In genomic region chr19:18841789-18842562, GRCm38 (mm10) we compare ENCODE assay signal across 21 mouse cellular contexts.
DNase-seq lines count a peak whose midpoint lies in the region; ATAC-seq and TF ChIP-seq lines count a peak whose summit lies in the region.
"Had no signal": no experiment of that assay in that cellular context is flagged by ENCODE, and none has a peak within 500 bp of the region (broad histone marks: within the 10 kb centered on the region; RNA-seq: fewer than 3 reads in every experiment).

No protein-coding gene starts in this region.

- TF ChIP-seq CTCF in lung, embryonic 14.5 days (IDR thresholded peaks at IDR 0.05; ENCODE audit: low read depth), result no peak
- no peak for TF ChIP-seq CTCF in stomach, postnatal 0 days (IDR thresholded peaks at IDR 0.05; ENCODE audit: low read depth)

- no peaks in the 10 kb centered on the region for H3K27me3 ChIP-seq in forebrain, embryonic 14.5 days (replicated peaks; ENCODE audit: control insufficient read depth, insufficient read depth, low read length)
- H3K27me3 ChIP-seq in forebrain, embryonic 16.5 days (replicated peaks; ENCODE audit: control insufficient read depth, insufficient read depth, low read length), result no peaks in the 10 kb centered on the region
- H3K27me3 ChIP-seq in lung, embryonic 14.5 days (ENCODE audit: insufficient read depth, low read length), result no peaks in the 10 kb centered on the region
- H3K27me3 ChIP-seq in stomach, embryonic 14.5 days (ENCODE audit: control insufficient read depth, insufficient read depth, low read length), result no peaks in the 10 kb centered on the region
- no peaks in the 10 kb centered on the region for H3K27me3 ChIP-seq in stomach, postnatal 0 days (ENCODE audit: control insufficient read depth, insufficient read depth, low read length)
- H3K27me3 ChIP-seq: intestine, embryonic 15.5 days; limb, embryonic 12.5 days; megakaryocyte, embryonic 14.5 days; midbrain, embryonic 13.5 days had no signal

- no peak overlapping the region for H3K4me3 ChIP-seq in forebrain, embryonic 14.5 days (ENCODE audit: low read depth, low read length)
- H3K4me3 ChIP-seq in forebrain, embryonic 16.5 days (replicated peaks; ENCODE audit: low read length), result no peak overlapping the region
- H3K4me3 ChIP-seq in lung, embryonic 14.5 days (ENCODE audit: low read depth, low read length), result no peak overlapping the region
- no peak overlapping the region for H3K4me3 ChIP-seq in stomach, embryonic 14.5 days (ENCODE audit: low read depth, low read length)
- no peak overlapping the region for H3K4me3 ChIP-seq in stomach, postnatal 0 days (ENCODE audit: low read depth, low read length)
- H3K4me3 ChIP-seq: heart, embryonic 10.5 days; intestine, embryonic 15.5 days; layer of hippocampus, adult 2 months; limb, embryonic 12.5 days; megakaryocyte, embryonic 14.5 days; midbrain, embryonic 13.5 days had no signal

- WGBS in forebrain, embryonic 14.5 days, result 67% methylated on average over 19 of the region's 19 CpGs
- 63% methylated on average over 19 of the region's 19 CpGs for WGBS in forebrain, embryonic 16.5 days
- WGBS in lung, embryonic 14.5 days, result 30% methylated on average over 19 of the region's 19 CpGs
- 55% methylated on average over 19 of the region's 19 CpGs for WGBS in stomach, embryonic 14.5 days
- 57% methylated on average over 19 of the region's 19 CpGs for WGBS in stomach, postnatal 0 days

- peak; percentile 4 for DNase-seq in forebrain, embryonic 14.5 days (ENCODE audit: low spot score)
- DNase-seq in lung, embryonic 14.5 days, result peak; percentile 70
- DNase-seq in lung, postnatal 36 days, result no peak
- no peak for DNase-seq in stomach, postnatal 0 days (ENCODE audit: low spot score)
- DNase-seq in thymus, postnatal 25 days, result no peak
- DNase-seq: adrenal gland, adult 8-10 months; cerebellum, adult 18-20 months; kidney, adult 8-10 months; kidney, postnatal 14 days; liver, postnatal 0 days had no signal

- no peak for TF ChIP-seq EP300 in stomach, postnatal 0 days (optimal IDR thresholded peaks at IDR 0.05)

- no peak overlapping the region for H3K9ac ChIP-seq in forebrain, embryonic 14.5 days (ENCODE audit: low read length)
- H3K9ac ChIP-seq in forebrain, embryonic 16.5 days (replicated peaks; ENCODE audit: low read depth, low read length), result no peak overlapping the region
- H3K9ac ChIP-seq in lung, embryonic 14.5 days, result no peak overlapping the region
- H3K9ac ChIP-seq in stomach, embryonic 14.5 days (replicated peaks; ENCODE audit: low read depth, low read length), result no peak overlapping the region
- no peak overlapping the region for H3K9ac ChIP-seq in stomach, postnatal 0 days (ENCODE audit: low read length)
- H3K9ac ChIP-seq: intestine, embryonic 15.5 days; limb, embryonic 12.5 days; liver, postnatal 0 days; midbrain, embryonic 13.5 days had no signal

- no peak overlapping the region for H3K27ac ChIP-seq in forebrain, embryonic 14.5 days (ENCODE audit: low read depth, low read length)
- no peak overlapping the region for H3K27ac ChIP-seq in forebrain, embryonic 16.5 days (ENCODE audit: low read length)
- no peak overlapping the region for H3K27ac ChIP-seq in lung, embryonic 14.5 days (ENCODE audit: low read depth)
- 0 out of 2 replicates have a peak overlapping the region, but pooled peaks have one; percentile 27 for H3K27ac ChIP-seq in stomach, embryonic 14.5 days (ENCODE audit: low read length)
- H3K27ac ChIP-seq in stomach, postnatal 0 days (replicated peaks), result no peak overlapping the region
- H3K27ac ChIP-seq: heart, embryonic 10.5 days; intestine, embryonic 15.5 days; layer of hippocampus, adult 2 months; limb, embryonic 12.5 days; midbrain, embryonic 13.5 days had no signal

- H3K4me1 ChIP-seq in forebrain, embryonic 14.5 days (ENCODE audit: control insufficient read depth, insufficient read depth, low read length), result no peaks in the 10 kb centered on the region
- peaks cover 4% of the 10 kb centered on the region; the same call in 1 of the 2 replicates for H3K4me1 ChIP-seq in forebrain, embryonic 16.5 days (replicated peaks; ENCODE audit: control insufficient read depth, insufficient read depth, low read length)
- H3K4me1 ChIP-seq in lung, embryonic 14.5 days (ENCODE audit: insufficient read depth), result no peaks in the 10 kb centered on the region
- no peaks in the 10 kb centered on the region for H3K4me1 ChIP-seq in stomach, embryonic 14.5 days (ENCODE audit: control insufficient read depth, insufficient read depth, low read length)
- no peaks in the 10 kb centered on the region for H3K4me1 ChIP-seq in stomach, postnatal 0 days (replicated peaks; ENCODE audit: control insufficient read depth, insufficient read depth)
- H3K4me1 ChIP-seq: heart, embryonic 10.5 days; intestine, embryonic 15.5 days; limb, embryonic 12.5 days; midbrain, embryonic 13.5 days had no signal

- H3K36me3 ChIP-seq in forebrain, embryonic 14.5 days (ENCODE audit: control insufficient read depth, insufficient read depth, low read length), result no peaks in the 10 kb centered on the region
- H3K36me3 ChIP-seq in forebrain, embryonic 16.5 days (ENCODE audit: control insufficient read depth, insufficient read depth), result no peaks in the 10 kb centered on the region
- no peaks in the 10 kb centered on the region for H3K36me3 ChIP-seq in lung, embryonic 14.5 days (ENCODE audit: insufficient read depth)
- H3K36me3 ChIP-seq in stomach, embryonic 14.5 days (ENCODE audit: control insufficient read depth, insufficient read depth, low read length), result no peaks in the 10 kb centered on the region
- no peaks in the 10 kb centered on the region for H3K36me3 ChIP-seq in stomach, postnatal 0 days (ENCODE audit: control insufficient read depth, insufficient read depth, low read length)
- H3K36me3 ChIP-seq: heart, embryonic 10.5 days; intestine, embryonic 15.5 days; limb, embryonic 12.5 days; midbrain, embryonic 13.5 days had no signal

- no peak overlapping the region for H3K4me2 ChIP-seq in forebrain, embryonic 14.5 days (ENCODE audit: low read length)
- no peak overlapping the region for H3K4me2 ChIP-seq in forebrain, embryonic 16.5 days (ENCODE audit: low read length)
- H3K4me2 ChIP-seq in lung, embryonic 14.5 days, result no peak overlapping the region
- no peak overlapping the region for H3K4me2 ChIP-seq in stomach, embryonic 14.5 days (replicated peaks; ENCODE audit: low read depth, low read length)
- H3K4me2 ChIP-seq in stomach, postnatal 0 days (replicated peaks; ENCODE audit: low read depth), result no peak overlapping the region
- H3K4me2 ChIP-seq: intestine, embryonic 15.5 days; limb, embryonic 12.5 days; liver, embryonic 11.5 days; midbrain, embryonic 13.5 days had no signal

- ATAC-seq in forebrain, embryonic 14.5 days, result peak; percentile 70
- no peak for ATAC-seq in forebrain, embryonic 16.5 days
- ATAC-seq in lung, embryonic 14.5 days (ENCODE audit: insufficient read depth), result peak; percentile 86
- no peak for ATAC-seq in stomach, embryonic 14.5 days (ENCODE audit: insufficient number of reproducible peaks, insufficient read depth, low FRiP score, low read depth)
- ATAC-seq in stomach, postnatal 0 days (ENCODE audit: low FRiP score, low TSS enrichment), result no peak
- ATAC-seq: activated CD4-positive, CD25-positive, alpha-beta regulatory T cell, adult 4 months; hindbrain, embryonic 16.5 days; intestine, embryonic 15.5 days; liver, postnatal 0 days; midbrain, embryonic 13.5 days had no signal

- no peaks in the 10 kb centered on the region for H3K9me3 ChIP-seq in forebrain, embryonic 14.5 days (replicated peaks; ENCODE audit: control insufficient read depth, low read length)
- no peaks in the 10 kb centered on the region for H3K9me3 ChIP-seq in forebrain, embryonic 16.5 days (ENCODE audit: control insufficient read depth, low read length)
- H3K9me3 ChIP-seq in lung, embryonic 14.5 days (ENCODE audit: low read depth, low read length), result no peaks in the 10 kb centered on the region
- no peaks in the 10 kb centered on the region for H3K9me3 ChIP-seq in stomach, embryonic 14.5 days (ENCODE audit: control insufficient read depth, low read depth, low read length)
- no peaks in the 10 kb centered on the region for H3K9me3 ChIP-seq in stomach, postnatal 0 days (ENCODE audit: control insufficient read depth, low read length)
- H3K9me3 ChIP-seq: heart, embryonic 10.5 days; intestine, embryonic 15.5 days; limb, embryonic 12.5 days; midbrain, embryonic 13.5 days had no signal

Comparison
In these comparisons a context has a peak if more than half of its experiments do, and no peak if none do; other contexts are left out.
1. ATAC-seq: peak in forebrain, embryonic 14.5 days (single experiment) and lung, embryonic 14.5 days (single experiment); none in forebrain, embryonic 16.5 days (single experiment), stomach, embryonic 14.5 days (single experiment) and stomach, postnatal 0 days (single experiment).
2. DNase-seq: peak in forebrain, embryonic 14.5 days (single experiment) and lung, embryonic 14.5 days (single experiment); none in lung, postnatal 36 days (single experiment), stomach, postnatal 0 days (single experiment) and thymus, postnatal 25 days (single experiment).